Mouse (Mus musculus) liver, adult 2 months (tissue): ENCODE data around the gene Gm28038.

Experiments
- CTCF ChIP-seq: fragments of 200-500 bp; IDR thresholded peaks from 2 replicates; pipeline ENCODE4 v1.5.1; 2011; ENCODE audit warnings: low read depth, low read length, control low read depth
- POLR2A ChIP-seq: fragments of 200-500 bp; IDR thresholded peaks from 2 replicates; pipeline ENCODE4 v1.6.1; 2011; ENCODE audit warnings: low read length, control low read depth; ENCODE audit not compliant: insufficient read depth; ENCODE audit errors: extremely low read depth

DNA sequence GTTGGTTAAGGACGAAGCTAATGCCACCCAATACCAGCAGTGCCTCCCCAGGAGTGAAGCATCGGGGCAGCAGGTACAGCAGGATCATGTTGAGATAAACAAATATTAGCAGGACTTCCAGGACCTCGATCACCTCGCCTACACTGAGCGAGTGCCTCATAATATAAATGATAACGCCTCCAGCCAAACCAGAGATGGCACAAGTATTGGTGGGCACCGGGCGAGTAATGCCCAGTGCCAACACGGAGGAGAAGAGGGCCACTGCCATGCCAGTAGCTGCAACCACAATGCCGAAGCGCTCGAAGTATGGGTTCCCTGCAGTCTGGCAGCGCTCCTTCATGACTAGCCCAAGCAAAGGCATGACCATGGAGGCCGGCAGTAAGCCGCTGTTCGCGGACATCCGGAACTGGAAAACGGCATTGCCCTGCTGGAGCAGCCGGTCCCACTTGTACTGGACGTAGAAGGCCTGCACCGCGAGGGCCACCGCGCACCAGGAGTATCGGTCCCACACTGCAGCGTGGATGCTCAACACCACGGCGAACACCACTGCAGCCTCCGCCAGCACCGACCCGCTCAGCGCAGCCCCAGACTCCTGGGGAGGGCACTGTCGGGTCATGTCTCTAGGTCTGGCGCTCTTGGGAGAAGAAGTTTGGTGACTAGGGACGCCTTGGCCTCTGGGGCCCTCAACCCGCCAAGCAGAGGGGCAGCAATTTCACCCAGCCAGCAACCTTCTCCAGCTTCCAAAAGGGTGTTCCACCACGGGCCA, 4.8 kb downstream of the Gm28038 start:
- TF ChIP-seq CTCF (no peak), POLR2A (no peak)
